Mouse (Mus musculus) C2C12 (cell line): ENCODE measurements around the gene Frrs1.

Experiments
- CTCF ChIP-seq: IDR thresholded peaks from one replicate; pipeline ENCODE4 v1.5.1; 2011; ENCODE audit not compliant: control insufficient read depth, insufficient read depth, insufficient read length
- MYOD1 ChIP-seq: IDR thresholded peaks from one replicate; pipeline ENCODE4 v1.6.1; 2011; ENCODE audit warnings: low read depth; ENCODE audit not compliant: control insufficient read depth, insufficient read length
- USF1 ChIP-seq: IDR thresholded peaks from one replicate; pipeline ENCODE4 v1.6.1; 2011; ENCODE audit warnings: low read depth, mild to moderate bottlenecking, control low read depth, moderate library complexity

GRCm38 (mm10) chr3:116955061-116955460 lies 95.8 kb downstream of the Frrs1 start:
- TF ChIP-seq CTCF (no peak), USF1 (no peak), MYOD1 (no peak)
